Mouse (Mus musculus) limb, embryonic 14.5 days (tissue): ENCODE measurements at regions not wholly inside any gene's neighbourhood (a gene's known extent, or its start where the extent isn't known, plus 50 kb on each side); places are given as distances from the start of the nearest gene placed in this dataset.

Experiments used
- ATAC-seq: fragments of 200-750 bp; cut with Nextera tagmentation; 2 replicates; pipeline ENCODE4 v1.8.0; 2017; ENCODE audit warnings: low read depth, moderate number of reproducible peaks, moderate TSS enrichment; ENCODE audit not compliant: low FRiP score
- DNase-seq: peaks from one replicate; pipeline ENCODE4 v3.0.0-alpha.2; 2015; ENCODE audit warnings: low spot score
- H3K27ac ChIP-seq: fragments of 300-500 bp; sonication (generic); replicated peaks from 2 replicates; pipeline ENCODE4 v1.5.1; 2014; ENCODE audit warnings: low read depth, mild to moderate bottlenecking, low read length, moderate library complexity, mixed read lengths
- H3K27me3 ChIP-seq: fragments of 300-500 bp; sonication (generic); 2 replicates; pipeline ENCODE4 v1.6.1; 2014; ENCODE audit warnings: low read length, mixed read lengths; ENCODE audit not compliant: control insufficient read depth, insufficient read depth
- H3K36me3 ChIP-seq: fragments of 300-500 bp; sonication (generic); 2 replicates; pipeline ENCODE4 v1.6.1; 2014; ENCODE audit warnings: mild to moderate bottlenecking, low read length, moderate library complexity, mixed read lengths; ENCODE audit not compliant: control insufficient read depth, insufficient read depth
- H3K4me1 ChIP-seq: fragments of 300-500 bp; sonication (generic); 2 replicates; pipeline ENCODE4 v1.6.1; 2014; ENCODE audit warnings: antibody characterized with exemption, low read length, mixed read lengths; ENCODE audit not compliant: control insufficient read depth, insufficient read depth
- H3K4me2 ChIP-seq: fragments of 300-500 bp; sonication (generic); replicated peaks from 2 replicates; pipeline ENCODE4 v1.6.1; 2014; ENCODE audit warnings: low read depth, mild to moderate bottlenecking, low read length, moderate library complexity; ENCODE audit not compliant: severe bottlenecking
- H3K4me3 ChIP-seq: fragments of 300-500 bp; sonication (generic); replicated peaks from 2 replicates; pipeline ENCODE4 v1.5.1; 2014; ENCODE audit warnings: low read length
- H3K9ac ChIP-seq: fragments of 300-500 bp; sonication (generic); 2 replicates; pipeline ENCODE4 v1.6.1; 2014; ENCODE audit warnings: mild to moderate bottlenecking, low read depth, low read length, moderate library complexity; ENCODE audit not compliant: severe bottlenecking
- H3K9me3 ChIP-seq: fragments of 300-500 bp; sonication (generic); 2 replicates; pipeline ENCODE4 v1.6.1; 2016; ENCODE audit warnings: low read length; ENCODE audit not compliant: control insufficient read depth
- POLR2A ChIP-seq: fragments of 200-500 bp; IDR thresholded peaks from 2 replicates; pipeline ENCODE4 v1.8.0; 2012; ENCODE audit warnings: inconsistent platforms, mild to moderate bottlenecking, moderate library complexity, borderline replicate concordance; ENCODE audit not compliant: insufficient read depth, insufficient read length; ENCODE audit errors: extremely low read depth
- WGBS: fragments of 180-500 bp; shearing (Covaris S2); extraction: QIAGEN DNeasy Blood & Tissue Kit; methylation state at CpG from one replicate; pipeline ENCODE4 v1.1.7; 2014; 5-methylcytosine and 5-hydroxymethylcytosine counted together

- no peak overlapping the region for H3K9ac ChIP-seq
- no peaks in the 10 kb centered on the region for H3K36me3 ChIP-seq
- H3K4me2 ChIP-seq = no peak overlapping the region
- ATAC-seq (no peak), DNase-seq (no peak)
- H3K4me1 ChIP-seq = no peaks in the 10 kb centered on the region
- H3K27ac ChIP-seq = no peak overlapping the region
- no peak overlapping the region for H3K4me3 ChIP-seq
- TF ChIP-seq POLR2A = no peak
- H3K9me3 ChIP-seq = no peaks in the 10 kb centered on the region
- no peaks in the 10 kb centered on the region for H3K27me3 ChIP-seq
Observed at GRCm38 (mm10) chr10:98324591-98324990, 589.6 kb upstream of the Atp2b1 start.

DNA sequence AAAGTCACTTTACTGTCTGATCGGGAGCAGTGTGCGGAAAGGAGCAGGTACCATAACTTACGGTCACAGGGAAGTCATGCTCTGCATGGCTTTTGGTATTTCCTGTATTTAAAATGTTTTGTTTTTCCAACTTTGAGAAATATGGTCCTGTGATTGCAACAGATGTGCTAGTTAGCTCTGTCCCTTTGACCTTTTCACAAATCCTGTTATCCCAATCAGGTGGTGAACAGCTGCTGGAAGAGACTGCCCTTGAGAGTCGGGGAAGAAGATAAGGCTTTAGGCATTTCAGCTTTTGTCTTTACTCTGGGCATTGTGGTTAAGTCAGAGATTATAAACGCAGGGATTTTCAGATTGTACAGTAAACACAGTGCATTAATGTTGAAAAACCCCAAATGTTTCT is 588.5 kb upstream of the Atp2b1 start:
- no peak for DNase-seq
- WGBS = 41% methylated on average over 5 of the region's 5 CpGs

DNA sequence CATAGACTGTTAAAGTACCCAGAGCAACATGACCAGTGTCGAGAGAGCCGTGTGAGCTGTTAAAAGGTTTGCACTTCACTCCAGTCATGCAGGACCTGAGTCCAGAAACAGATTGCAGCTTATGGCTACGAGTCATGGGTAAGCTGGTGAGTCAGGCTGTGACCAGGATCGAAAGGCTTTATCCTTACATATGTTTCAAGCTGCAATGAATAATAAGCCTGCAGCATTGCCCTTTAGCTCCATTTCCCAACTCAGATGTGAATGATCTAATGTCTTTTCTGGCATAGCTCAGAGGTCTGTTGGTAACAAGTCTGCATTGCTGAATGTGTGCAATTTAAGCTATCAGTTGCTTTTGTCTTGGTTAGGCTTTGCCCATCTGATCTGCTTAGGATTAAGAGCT is 581.5 kb upstream of the Atp2b1 start:
- H3K36me3 ChIP-seq = no peaks in the 10 kb centered on the region
- no peak overlapping the region for H3K9ac ChIP-seq
- no peaks in the 10 kb centered on the region for H3K27me3 ChIP-seq
- H3K4me3 ChIP-seq = no peak overlapping the region
- 51% methylated on average over 4 of the region's 4 CpGs for WGBS
- H3K27ac ChIP-seq = no peak overlapping the region
- H3K4me1 ChIP-seq = no peaks in the 10 kb centered on the region
- TF ChIP-seq POLR2A = no peak
- H3K4me2 ChIP-seq = no peak overlapping the region
- DNase-seq (no peak), ATAC-seq (no peak)
- H3K9me3 ChIP-seq = no peaks in the 10 kb centered on the region

More for the DNA sequence above, 588.5 kb upstream of the Atp2b1 start:
- TF ChIP-seq POLR2A = no peak
- no peak overlapping the region for H3K27ac ChIP-seq
- no peak overlapping the region for H3K4me3 ChIP-seq
- no peaks in the 10 kb centered on the region for H3K4me1 ChIP-seq
- no peak overlapping the region for H3K9ac ChIP-seq
- H3K27me3 ChIP-seq = no peaks in the 10 kb centered on the region
- no peak overlapping the region for H3K4me2 ChIP-seq
- no peaks in the 10 kb centered on the region for H3K36me3 ChIP-seq
- no peak for ATAC-seq
- H3K9me3 ChIP-seq = no peaks in the 10 kb centered on the region

DNA sequence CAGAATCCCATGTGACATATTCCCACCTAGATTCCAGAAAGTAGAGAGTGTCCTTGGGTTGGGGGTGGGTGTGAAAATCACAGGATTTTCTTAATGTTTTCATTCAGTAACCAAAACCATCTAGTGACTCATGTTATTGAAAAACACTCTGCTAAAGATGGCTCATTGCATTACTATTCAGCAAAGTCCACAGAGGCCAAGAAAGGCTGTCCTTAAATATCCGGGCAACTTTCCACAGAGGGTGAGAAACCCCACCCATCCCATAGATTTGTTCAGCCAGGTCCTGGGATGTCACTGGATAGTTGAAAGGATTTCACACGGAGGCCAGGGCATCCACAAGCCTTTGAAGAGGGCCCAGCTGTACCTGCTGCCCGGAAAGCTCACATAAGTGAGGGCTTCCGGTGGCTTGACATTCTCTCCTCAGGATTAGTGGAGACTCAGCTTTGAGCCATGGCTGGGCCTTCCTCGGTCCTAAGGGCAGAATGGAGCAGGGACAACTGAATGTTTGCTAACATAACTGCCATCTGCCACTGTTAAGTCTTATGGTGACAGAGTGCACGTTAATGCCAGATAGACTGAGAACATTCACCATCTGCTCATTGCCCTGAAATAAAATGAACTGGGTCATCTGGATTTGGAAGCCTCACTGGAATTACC is 580.7 kb upstream of the Atp2b1 start:
- ATAC-seq = no peak
- no peak for TF ChIP-seq POLR2A
- Histone ChIP-seq H3K4me2 (no peak overlapping the region), H3K27me3 (no peaks in the 10 kb centered on the region), H3K4me3 (no peak overlapping the region), H3K36me3 (no peaks in the 10 kb centered on the region), H3K27ac (no peak overlapping the region), H3K9me3 (no peaks in the 10 kb centered on the region), H3K9ac (no peak overlapping the region), H3K4me1 (no peaks in the 10 kb centered on the region)
- no peak for DNase-seq
- WGBS = 55% methylated on average over 6 of the region's 6 CpGs

- 0 out of 2 replicates have a peak, but pooled peaks cover 2% of the 10 kb centered on the region for H3K4me1 ChIP-seq
- H3K9me3 ChIP-seq = no peaks in the 10 kb centered on the region
- 68% methylated on average over 5 of the region's 5 CpGs for WGBS
- no peak for TF ChIP-seq POLR2A
- H3K27me3 ChIP-seq = no peaks in the 10 kb centered on the region
- no peak overlapping the region for H3K27ac ChIP-seq
- no peak overlapping the region for H3K4me2 ChIP-seq
- H3K9ac ChIP-seq = no peak overlapping the region
- no peak overlapping the region for H3K4me3 ChIP-seq
- DNase-seq = no peak
- ATAC-seq = no peak
- H3K36me3 ChIP-seq = no peaks in the 10 kb centered on the region
Observed at GRCm38 (mm10) chr10:98343827-98344226, 570.4 kb upstream of the Atp2b1 start.

- H3K4me1 ChIP-seq = 0 out of 2 replicates have a peak, but pooled peaks cover 3% of the 10 kb centered on the region
- DNase-seq = peak; percentile 76
- H3K4me2 ChIP-seq = no peak overlapping the region
- H3K4me3 ChIP-seq = no peak overlapping the region
- H3K27me3 ChIP-seq = no peaks in the 10 kb centered on the region
- 0 out of 2 replicates have a peak overlapping the region, but pooled peaks have one; percentile 6 for H3K27ac ChIP-seq
- WGBS = 41% methylated on average over 5 of the region's 5 CpGs
- no peaks in the 10 kb centered on the region for H3K9me3 ChIP-seq
- no peak for ATAC-seq
- no peaks in the 10 kb centered on the region for H3K36me3 ChIP-seq
- no peak overlapping the region for H3K9ac ChIP-seq
- no peak for TF ChIP-seq POLR2A
Observed at GRCm38 (mm10) chr10:98349466-98349865, 564.7 kb upstream of the Atp2b1 start.
